Mouse (Mus musculus) left cerebral cortex, postnatal 36 days (tissue): ENCODE measurements at regions not wholly inside any gene's neighbourhood (a gene's known extent, or its start where the extent isn't known, plus 50 kb on each side); places are given as distances from the start of the nearest gene placed in this dataset.

Experiments used
- DNase-seq, 2 experiments: peaks; one replicate each; pipeline ENCODE4 v3.0.0; 2021 to 2022; ENCODE audit warnings: low spot score in 2 of 2, mixed read lengths in 1 of 2
- intact Hi-C: fragments of 180-260 bp; cut with DNase I; formaldehyde crosslinking; loops from one replicate; pipeline ENCODE4 v1.15.1; 2025

GRCm38 (mm10) chr1:57622561-57622960 lies 151.4 kb upstream of the Spats2l start:
- intact Hi-C loops: no loop called here
- DNase-seq: no peak

DNA sequence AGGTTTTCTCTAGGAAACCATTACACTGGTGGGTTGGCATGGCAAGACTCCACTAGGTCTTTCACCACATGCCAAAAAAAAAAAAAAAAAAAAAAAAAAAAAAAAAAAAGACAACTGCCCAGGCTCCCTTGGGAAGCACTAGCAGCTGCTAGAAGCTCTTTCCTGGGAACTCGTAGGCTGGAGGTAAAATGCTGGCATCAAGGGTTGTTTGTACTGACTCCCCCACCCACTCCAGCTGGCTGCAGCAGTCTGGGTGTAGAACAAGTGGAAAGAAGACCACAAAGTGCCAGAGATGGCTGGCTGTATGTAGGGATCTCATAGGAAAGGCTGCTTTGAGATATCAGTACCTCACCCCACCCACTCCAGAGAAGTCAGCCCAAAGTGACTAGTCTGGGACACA lies 140.0 kb upstream of the Spats2l start:
- intact Hi-C loops: no loop called here
- DNase-seq: peak; percentile 41 to 60

- intact Hi-C loops: no loop called here
- DNase-seq: no peak
Measured at GRCm38 (mm10) chr1:57642131-57642530, 131.8 kb upstream of the Spats2l start.

GRCm38 (mm10) chr1:57643466-57644097 lies 130.4 kb upstream of the Spats2l start:
- intact Hi-C loops: no loop called here
- no peak for DNase-seq

- intact Hi-C loops: no loop called here
- DNase-seq: no peak
Measured at GRCm38 (mm10) chr1:57664962-57665361, 109.0 kb upstream of the Spats2l start.

DNA sequence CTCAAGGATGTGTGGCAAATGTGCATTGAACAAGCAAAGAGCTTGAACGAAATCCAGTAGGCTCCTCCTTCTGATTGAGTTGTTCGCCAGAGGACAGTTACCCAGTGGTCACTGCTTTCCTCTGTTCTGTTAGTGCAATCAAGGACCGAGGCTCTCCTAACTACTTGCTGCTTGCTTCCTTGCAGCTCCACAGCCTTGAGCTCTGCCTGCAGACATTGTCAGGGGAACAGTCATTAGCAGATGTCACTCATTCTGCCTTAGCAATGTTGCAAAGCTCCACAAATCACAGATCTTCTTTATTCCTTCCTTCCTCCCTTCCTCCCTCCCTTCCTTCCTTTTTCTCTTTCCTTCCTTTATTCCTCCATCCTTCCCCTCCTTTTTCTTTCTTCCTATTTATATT lies 108.2 kb upstream of the Spats2l start:
- no peak for DNase-seq
- intact Hi-C loops: no loop called here

DNA sequence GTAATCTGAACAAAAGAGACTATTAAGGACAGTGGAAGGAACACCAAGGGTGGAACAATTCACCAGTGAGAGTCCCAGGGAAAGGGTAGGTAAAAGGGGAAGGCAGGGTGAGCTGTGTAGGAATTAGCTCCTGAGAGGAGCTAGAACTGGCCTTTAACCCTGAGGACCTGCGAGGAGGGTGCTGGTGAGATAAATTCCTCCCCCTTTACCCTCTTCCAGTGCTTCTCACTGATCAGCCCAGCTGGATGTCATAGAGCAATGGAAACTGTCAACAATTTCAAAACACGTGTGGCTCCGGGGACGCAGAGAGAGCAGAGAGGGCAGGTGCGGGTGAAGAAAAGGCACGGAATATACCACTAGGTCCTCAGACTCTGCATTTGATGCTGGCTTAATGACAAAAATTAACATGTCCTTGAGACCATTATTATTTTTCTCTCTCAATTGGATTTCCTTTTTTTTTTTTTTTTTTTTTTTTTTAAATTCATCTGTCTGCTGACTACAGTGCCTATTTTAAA lies 107.7 kb upstream of the Spats2l start:
- intact Hi-C loops: no loop called here
- no peak for DNase-seq

DNA sequence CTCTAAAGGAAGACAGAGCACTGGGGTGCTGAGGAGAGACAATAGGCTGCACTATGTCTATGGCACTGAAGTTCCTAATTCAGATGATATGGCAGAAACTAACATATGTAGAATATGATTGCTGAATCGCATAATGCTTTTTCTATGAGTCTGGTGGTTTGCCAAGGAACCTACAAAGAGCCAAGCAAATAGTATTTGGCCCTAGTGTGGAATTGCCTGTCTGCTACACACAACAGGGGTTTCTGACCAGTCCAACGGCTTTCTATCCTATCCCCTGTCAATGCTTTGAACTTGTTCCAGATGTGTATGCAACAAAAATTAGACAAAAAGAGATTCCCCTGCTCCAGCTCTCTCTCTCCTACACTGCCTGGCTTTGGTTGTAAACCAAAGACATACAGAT lies 100.5 kb upstream of the Spats2l start:
- intact Hi-C loops: no loop called here

DNA sequence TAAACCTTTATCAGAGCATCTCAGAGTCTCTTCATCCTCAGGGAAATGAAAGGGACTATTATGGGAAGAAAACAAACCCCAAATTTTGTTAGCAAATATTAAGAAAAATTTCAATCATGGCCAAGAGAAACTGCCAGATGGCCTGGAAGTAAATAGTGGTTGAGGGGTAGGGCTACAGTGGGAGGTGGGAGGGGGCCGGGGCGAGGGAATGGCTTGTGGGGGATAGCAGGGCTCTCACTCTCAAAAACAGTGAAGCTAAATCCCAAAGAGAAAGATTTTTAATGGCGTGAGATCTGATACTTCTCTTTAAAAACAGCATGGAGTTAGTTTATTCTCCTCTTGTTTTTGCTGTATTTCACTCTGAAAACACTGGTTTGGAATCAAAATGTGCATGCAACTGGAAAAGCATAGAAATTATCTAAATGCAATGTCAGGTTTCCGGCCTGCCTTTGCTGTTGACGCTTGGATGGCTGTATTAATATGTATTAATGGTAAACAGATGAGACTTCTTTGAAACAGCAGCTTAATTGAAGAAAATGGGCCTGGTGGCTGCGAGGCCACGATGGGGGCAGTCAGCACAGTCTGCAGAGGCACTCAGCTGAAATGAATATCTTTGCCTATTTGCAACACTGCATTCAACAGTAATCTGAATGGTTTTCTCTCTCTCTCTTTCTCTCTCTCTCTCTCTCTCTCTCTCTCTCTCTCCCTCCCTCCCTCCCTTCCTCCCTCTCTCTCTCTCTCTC lies 99.8 kb upstream of the Spats2l start:
- no peak for DNase-seq
- intact Hi-C loops: no loop called here

More for the DNA sequence above, 100.5 kb upstream of the Spats2l start:
- no peak for DNase-seq

GRCm38 (mm10) chr1:57684387-57685162 lies 89.4 kb upstream of the Spats2l start:
- intact Hi-C loops: no loop called here
- no peak for DNase-seq

DNA sequence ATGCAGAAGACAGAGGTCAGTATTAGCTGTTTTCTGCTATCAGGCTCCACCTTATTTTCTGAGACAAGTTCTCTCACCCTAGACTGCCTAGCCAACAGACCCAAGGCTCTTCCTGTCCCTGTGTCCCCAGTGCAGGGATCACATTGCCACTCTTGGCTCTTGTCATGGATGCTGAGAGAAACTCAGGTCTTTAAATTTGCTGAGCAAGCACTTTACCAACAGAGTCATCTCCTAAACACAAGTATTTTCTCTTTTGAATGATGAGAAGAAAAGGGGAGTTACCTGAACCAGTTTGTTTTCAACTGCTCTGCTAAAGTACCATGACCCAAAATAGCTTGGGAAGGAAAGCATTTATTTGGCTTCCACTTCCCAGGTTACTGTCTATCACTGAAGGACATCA lies 84.7 kb upstream of the Spats2l start:
- no peak for DNase-seq
- intact Hi-C loops: no loop called here

GRCm38 (mm10) chr1:57707906-57708305 lies 66.1 kb upstream of the Spats2l start:
- no peak for DNase-seq
- intact Hi-C loops: no loop called here

- DNase-seq: no peak
- intact Hi-C loops: no loop called here
Measured at GRCm38 (mm10) chr1:57712916-57713503, 61.0 kb upstream of the Spats2l start.

DNA sequence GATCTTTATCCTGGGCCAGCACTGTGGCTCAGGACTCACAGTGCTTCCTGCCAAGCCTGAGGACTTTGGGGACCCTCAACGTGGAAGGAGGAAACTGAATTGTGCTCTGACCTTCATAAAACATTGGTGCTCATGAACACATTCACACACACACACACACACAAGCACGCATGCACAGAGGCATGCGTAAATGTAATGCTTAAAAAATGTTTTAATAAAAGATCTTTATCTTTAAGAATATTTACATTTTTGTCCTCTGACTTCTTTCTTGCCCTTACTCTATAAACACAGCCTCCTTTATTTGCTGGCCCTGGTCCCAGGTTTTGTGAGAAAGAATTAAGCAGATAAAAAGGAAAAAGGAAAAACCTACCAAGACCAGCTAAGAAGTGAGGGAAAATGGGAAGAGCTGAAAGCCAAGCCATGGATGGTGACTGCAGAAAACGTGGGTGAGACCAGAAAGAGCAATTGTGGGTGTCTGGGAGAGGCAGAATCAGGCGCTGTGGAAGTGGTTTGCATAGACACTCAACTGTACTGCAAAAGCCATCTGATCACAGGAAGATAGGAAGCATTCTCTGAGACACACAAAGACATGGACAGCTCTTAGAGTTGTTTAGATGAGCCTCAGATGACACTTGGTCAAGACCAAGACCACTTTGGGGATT lies 56.7 kb upstream of the Spats2l start:
- no peak for DNase-seq
- intact Hi-C loops: no loop called here

DNA sequence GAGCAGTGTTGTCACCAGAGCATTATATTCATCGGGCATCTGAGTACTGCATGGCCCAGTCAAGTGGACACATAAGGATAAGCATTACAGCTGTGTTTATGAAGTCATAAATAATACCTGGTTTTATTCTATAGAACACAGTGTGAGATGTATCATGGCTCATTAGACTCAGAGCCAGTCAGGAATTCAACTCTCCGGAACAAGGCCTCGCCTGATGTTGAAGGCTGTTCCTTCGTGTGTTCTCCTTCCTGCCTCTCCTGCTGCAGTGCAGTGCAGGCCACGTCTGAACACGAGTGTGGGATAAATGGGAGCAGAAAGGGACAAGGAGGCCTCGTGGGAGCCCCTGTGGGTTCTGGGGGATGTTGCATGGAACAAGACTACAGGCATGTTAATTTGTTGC lies 55.6 kb upstream of the Spats2l start:
- DNase-seq: no peak
- intact Hi-C loops: no loop called here
